Mouse (Mus musculus): ENCODE results near the gene Smad1.
A peak's percentile ranks its signal among the peaks of the same experiment; 100 is the strongest.

Gene Smad1

DNA sequence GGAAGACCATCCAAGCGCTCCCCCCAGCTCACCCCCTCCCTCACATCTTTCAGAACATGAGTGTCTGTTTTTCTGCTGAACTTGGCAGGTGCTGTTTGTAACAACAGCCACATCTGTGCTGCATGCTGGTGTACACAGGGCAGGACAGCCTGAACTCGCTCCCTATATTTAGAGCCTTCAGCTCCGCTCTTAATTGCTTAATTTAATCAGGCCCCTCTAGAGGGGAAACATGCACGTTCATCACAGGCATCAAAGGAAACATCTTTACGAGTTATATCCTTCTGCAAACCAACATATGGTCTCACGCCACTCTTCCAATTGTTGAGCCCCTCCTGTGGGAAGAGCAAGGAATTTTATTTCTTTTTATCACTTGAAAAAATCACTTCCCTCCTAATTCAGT lies 17.5 kb downstream of the Smad1 start:
- DNase-seq: peak in 1 of 2 experiments; percentile 44

DNA sequence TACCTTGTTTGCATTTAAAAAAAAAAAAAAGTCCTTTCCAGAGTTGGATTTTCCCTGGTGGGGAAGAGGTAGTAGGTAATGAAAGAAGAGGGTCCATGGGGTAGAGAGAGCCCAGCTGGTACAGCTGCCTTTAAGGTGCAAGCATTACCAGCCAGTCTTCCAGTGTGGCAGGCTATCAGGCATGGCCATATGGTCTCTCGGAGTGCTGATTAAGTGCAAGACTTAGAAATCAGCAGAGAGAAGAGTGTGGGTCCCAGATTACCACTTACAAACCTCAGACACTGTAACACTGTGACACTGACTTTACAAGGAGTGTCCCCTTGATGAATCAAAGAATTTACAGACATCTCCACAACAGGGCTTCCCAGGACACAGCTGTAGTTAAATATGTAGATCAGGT lies 18.9 kb downstream of the Smad1 start:
- DNase-seq: no peak

DNA sequence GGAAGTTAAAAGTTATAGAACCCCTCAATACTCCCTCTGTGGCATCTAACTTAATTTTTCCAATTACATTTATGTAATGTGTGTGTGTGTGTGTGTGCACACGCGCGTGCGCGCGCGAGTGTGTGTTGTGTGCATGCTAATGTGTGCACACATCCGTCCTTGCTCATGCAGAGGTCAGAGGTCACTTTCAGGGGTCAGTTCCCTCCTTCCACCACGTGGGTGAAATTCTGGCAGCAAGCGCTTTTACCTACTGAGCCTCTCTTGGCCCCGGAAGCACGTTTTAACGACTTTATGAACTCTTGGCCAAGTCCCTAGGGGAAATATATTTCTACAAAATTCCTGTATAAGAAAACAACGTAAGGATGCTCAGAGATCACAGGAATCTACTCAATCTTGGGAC lies 19.3 kb downstream of the Smad1 start:
- no peak for DNase-seq

DNA sequence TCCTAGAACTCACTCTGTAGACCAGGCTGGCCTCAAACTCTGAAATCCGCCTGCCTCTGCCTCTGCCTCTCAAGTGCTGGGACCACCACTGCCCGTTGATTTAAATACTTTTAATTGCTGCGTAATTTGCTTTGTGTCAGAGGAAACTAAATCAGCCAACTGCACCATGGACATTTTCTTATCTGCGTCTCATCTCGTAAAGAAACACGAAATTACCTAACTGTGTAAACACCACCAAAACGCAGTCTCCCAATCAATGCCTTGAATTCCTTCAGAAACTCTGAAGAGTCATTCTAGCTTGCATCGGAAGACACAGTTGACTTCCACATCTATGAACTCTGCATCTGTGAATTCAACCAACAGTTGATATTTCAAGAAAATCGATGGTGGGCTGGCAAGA lies 22.7 kb downstream of the Smad1 start:
- no peak for DNase-seq

DNA sequence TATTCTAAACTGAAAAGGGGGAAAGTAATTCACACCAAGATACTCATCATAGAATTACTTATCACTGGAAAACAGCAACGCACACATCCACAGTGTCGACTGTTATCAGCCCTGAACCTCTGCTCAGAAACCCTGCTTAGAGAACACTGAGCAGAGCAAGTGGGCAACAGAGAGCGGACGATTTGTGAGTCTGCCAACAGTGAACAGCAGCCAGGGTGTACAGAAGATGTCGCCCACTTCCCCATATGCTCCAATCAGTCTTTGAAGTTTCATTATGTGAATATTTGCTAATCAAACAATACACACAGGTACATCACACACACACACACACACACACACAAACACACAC lies 23.6 kb downstream of the Smad1 start:
- DNase-seq: no peak

DNA sequence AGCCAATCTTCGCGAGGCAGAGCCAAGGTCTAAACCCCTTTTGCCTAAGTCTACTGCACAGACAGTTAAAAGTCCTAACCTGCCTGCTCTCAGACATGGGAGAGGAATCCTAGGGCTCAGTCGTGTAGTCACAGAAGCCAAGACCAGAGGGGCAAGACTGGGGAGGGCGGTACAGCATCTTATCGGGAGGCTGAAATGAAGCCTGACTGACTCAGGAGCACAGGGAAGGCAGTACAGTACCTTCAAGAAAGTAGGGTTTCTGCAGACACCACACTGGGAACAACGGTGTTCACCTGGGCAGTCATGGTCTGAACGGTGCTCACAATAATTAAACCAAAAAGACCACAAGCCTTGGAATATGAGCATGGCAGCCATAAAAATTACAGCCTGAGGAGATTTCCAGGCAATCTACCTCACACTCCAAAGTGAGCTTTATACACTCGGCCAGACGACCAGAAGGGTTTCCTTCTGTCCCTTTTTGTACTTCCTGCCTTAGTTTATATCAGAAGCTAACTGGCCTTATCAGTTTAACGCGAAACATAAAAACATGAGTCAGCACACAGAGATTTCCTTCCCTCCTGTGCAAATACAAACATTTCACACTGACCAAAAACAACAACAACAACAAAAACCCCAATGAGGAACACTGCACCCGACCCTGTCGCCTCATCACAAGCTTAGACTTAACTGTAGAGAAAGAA lies 24.1 kb downstream of the Smad1 start:
- DNase-seq: no peak

DNA sequence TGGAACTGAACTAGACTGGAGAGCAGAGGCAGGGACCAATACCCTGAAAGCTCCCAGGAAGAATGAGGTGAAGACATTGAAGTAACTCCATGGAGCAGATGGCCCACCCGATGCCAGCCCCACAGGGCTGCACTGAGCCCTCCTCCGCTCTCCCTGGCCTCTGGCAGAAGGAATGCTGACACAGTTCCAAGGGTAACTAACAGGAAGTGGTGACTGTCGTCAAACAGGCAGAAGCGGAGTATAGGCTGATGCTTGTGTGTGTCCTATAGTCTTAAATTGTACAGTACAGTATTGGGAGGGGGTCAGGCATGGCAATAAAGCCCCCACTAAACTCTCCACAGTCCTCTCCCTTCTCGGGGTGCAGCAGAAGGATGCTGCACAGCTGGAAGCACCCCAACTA lies 24.9 kb downstream of the Smad1 start:
- DNase-seq: no peak

DNA sequence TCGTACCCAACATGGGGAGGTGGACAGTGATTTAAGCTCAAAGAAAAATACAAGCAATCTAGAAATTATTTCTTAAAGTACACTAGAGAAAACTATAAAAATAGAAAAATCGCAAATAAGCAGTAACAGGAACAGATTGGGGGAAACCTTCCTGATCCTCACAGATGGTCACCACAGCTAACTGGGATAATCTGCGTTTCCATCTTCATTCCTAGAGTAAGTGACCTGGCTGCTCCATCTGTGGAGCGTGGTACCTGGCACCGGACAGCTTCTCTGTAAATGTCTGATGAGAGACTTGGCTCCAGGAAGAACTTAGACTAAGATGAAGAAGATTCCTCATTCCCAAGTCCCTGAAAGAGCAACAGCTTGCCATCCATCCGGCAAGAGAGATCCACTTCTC lies 25.8 kb downstream of the Smad1 start:
- no peak for DNase-seq

DNA sequence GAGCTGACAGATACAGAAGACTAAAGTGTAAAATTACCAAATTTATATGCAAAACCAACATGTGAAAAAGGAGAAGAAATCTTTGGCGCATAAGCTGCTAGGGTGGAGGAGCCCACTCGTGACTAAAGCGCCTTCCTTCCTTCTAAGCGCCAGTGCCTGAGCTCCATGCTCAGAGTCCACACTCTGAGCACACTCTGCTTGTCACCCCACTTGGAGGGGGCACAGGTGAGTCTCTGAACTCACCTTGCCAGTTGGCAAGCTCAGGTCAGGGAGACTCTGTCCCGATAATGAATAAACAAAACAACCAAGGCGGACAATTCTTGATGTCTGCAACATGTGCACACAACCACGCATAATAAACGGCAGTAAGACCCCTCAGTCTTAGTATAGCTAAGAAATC lies 26.4 kb downstream of the Smad1 start:
- DNase-seq: no peak

DNA sequence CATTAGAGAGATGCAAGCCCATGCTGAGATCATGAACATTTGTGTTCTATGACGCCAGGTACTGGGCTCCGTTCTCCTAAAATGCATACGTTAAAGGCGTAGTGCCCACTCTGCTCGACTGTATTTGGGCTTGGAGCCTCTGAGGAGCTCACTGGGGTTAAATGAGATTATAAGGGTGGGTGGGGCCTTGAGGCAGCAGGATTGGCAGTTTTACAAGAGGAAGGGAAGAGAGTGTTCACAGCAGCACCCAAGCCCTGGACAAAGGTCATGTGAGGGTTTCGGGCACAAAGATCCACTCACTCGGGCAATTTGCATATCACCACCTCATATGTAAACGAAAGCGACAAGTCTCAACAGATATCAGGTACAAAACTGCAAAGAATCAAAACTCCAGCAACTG lies 26.8 kb downstream of the Smad1 start:
- DNase-seq: no peak

DNA sequence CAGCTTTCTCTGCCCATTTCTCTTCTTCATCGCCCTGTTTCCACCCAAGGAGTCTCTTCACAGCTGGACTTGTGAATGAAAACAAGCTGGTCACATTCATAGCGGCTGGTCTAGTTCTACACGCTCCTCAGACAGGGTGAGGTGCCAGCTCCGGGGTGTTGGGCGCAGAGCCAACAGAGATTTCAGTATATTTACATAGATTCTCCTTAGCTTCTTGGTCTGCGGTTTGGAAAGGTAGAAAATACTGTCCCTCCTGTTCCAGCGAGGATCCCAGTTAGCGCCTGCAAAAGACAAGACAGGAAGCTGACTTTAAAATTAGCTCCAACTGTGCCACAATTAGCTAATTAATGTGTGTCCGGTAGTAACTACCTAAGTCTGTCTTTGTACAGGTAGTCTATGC lies 27.2 kb downstream of the Smad1 start:
- DNase-seq: no peak

DNA sequence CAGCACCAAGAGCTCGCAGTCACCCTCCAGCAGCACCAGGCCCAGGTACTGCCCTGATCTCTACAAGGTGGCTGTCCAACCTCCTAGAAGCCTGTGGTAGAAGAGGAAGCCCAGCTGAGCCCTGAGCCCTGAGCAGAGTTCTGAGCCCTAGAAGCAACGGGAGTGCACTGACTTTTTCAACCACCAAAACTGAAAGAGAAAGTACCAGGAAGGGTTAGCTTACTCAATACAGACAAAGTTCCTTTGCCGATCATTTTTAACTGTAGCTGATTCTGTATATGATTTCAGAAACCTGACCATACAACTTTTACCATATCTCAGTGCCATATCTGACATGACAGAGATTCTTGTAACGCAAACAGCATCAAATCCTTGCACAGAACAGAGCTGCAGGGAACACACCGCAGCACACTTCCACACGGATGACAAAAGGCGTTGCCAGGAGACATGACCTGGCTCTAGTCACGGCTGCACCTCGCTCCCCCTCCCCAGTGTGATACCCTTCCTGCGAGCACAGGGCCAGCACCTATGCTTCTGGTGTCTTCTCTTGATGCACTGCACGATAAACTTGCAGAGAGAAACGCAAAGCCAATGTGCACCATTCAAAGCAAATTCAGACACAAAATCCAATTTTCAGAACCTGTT lies 28.6 kb downstream of the Smad1 start:
- DNase-seq: no peak

DNA sequence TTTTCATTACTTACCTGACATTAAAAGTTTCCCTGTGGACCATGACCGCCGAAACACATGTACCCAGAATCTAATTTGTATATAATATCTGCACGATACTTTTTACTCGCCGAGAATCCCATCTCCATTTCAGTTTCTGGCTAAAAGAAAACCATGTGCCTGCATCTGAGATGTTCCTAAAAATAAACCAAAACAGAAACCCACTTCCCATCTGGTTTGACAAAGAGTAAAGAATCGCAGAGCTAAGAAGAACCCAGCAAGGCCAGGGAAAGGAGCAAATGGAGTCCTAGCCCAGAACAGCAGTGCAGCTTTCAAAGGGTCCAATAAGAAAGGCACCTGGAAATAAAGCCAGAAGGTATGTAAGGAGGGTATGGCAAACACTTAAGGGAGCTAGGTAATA lies 30.2 kb downstream of the Smad1 start:
- no peak for DNase-seq

DNA sequence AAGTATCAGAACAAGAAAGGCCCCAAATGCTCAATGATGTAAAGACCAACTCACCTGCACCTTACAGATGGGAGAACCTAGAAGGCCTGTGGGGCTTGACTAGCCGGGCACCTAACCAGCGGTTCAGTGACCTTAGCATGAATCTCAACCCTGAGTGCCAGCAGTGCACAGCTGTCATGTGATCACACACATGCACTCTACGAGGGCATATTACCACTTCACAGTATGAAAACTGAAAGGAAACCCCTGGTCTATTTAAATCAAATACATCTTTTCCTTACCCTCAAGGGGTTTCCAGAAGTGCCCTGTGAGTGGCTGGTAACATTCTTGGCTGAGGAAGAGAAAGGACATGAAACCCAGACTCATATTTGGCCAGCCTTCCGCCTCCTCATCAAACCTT lies 31.4 kb downstream of the Smad1 start:
- DNase-seq: no peak

DNA sequence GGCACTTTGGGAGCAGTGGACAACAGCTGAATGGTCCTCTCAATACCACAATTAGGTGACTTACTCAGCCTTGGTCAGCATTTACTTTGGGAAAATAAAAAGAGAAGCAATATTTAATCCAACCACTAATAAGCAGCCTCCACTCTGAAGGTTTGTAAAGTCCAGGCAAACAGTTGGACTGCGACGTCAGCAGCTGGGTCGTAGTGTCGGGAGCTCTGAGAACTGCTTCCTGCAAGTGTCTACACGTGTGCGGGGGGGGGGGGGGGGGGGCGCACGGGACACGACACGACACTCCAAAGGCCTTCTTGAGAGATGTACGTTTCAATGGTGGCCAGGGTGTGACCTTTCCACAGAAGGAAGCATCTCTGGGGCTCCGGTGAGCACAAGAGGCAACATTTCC lies 32.0 kb downstream of the Smad1 start:
- DNase-seq: no peak

DNA sequence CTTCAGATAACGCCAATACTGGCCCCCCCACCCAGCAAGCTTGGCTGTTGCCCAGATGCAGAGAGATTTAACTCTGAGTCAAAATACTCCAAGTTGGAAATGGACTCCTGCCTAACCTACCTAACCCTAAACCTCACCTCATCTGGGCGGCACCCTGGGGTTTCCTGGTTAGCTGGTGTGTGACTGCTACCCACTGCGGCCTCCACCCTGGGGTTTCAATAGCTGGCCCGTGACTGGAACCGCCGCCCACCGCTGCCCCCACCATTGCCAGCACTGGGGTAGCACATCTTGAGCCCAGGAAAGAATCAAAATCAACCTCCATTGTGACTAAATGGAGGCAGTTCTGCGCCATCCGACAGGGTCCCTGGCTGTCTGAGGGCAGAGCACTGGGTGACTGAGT lies 33.1 kb downstream of the Smad1 start:
- DNase-seq: no peak

DNA sequence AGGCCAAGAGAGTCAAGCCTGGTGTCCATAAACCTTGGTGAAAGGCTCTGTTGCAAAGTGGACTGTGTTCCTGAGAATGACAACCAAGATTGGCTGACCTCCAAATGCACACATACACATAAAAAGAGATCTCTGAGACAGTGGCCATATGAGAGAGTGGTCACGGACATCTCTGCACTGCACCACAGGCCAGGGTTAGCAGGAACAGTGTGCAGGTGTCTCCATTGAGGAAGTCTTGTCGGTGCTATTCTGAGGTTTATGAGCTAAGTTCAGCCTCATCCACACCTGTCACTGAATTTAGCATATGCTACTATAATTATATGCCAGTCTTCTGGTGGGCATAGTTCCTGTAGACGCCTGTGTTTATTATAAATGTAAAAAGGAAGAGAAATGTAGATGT lies 33.6 kb downstream of the Smad1 start:
- no peak for DNase-seq

DNA sequence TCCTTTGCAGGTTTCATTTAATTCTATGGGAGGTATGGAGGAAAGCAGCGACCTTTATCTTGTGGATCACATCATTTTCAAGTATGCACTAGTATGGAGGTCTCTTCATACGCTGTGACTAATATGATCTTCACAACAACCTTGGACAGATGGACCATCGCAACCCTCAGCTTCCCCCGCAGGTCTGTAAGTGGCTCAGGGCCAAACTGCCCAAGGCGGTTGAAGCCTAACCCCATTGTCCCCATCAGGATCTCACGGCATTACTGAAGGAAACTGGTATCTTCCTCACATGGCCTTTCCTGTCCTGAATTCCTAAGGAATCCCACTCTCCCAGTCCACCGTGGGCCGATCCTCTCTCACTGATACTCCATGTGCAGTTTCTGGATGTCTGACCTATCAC lies 34.5 kb downstream of the Smad1 start:
- no peak for DNase-seq

DNA sequence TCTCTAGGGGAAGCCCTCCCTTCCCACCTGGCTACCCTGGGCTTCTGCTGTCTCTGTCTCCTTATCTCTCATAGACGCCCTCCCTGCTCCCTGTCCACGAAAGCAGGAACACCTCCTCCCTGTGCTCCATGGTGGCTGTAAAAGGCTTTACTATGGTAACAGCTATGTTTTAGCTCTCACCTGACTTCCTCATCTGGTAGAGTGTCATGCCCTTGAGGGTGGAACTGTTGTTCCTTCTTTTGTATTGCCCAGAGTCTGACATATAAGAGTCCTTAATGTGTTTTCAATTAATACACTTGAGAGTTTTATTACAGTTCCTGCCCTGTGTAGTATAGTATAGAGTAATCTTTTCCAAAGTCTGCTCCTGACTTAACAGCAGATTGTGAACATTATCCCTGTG lies 36.9 kb downstream of the Smad1 start:
- DNase-seq: no peak

DNA sequence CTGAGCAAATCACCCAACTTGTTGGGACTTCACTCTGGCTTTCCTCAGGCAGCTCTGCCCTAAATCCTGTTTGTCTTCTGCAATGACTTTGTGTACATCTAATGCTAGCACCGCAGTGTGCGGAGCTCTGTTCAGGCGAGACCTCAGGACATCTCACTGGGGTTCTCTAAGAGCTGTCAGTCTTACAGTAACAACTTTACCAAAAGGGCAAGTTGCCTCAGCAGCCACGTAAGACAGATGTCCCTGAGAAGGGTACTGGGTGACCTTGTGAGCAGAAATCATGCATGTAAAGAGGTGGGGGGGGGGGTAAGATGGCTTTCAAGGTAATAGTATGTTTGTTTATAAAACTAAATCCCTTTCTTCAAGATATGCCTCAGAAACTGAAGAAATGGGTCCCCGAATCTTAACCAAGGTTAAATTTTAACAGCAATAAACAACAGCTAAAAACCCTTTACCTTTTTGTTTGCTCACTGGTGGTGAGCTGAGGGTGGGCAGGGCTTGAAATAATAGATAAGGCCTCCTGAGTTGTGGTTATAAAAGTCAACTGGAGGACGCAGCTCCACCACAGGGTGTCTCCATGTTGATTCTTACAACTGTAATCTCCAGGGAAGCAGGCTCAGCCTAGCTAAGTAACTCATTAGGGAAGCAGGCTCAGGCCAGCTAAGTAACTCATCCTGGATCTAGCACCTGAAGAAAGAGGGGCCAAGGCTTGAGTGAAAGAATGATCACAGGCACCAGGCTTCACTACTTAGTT lies 38.4 kb downstream of the Smad1 start:
- no peak for DNase-seq

DNA sequence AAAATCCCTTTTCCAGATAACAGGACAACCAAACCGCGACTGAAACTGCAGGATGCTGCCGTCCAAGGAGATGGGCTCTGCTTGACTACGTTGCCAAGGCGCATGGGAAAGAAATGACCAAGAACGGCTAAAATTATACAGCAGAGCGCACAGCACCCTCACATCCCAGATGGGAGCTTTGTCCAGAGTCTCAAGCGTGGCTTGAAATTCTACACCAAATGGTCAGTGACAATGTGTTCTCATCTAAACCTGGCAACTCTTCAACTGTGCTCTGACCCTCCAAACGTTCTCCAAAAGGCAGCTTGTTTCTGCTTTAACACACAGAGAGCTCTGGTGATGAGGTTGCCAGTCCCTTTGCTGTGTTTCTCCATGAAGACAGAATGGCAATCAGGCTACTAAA lies 39.0 kb downstream of the Smad1 start:
- DNase-seq: no peak

DNA sequence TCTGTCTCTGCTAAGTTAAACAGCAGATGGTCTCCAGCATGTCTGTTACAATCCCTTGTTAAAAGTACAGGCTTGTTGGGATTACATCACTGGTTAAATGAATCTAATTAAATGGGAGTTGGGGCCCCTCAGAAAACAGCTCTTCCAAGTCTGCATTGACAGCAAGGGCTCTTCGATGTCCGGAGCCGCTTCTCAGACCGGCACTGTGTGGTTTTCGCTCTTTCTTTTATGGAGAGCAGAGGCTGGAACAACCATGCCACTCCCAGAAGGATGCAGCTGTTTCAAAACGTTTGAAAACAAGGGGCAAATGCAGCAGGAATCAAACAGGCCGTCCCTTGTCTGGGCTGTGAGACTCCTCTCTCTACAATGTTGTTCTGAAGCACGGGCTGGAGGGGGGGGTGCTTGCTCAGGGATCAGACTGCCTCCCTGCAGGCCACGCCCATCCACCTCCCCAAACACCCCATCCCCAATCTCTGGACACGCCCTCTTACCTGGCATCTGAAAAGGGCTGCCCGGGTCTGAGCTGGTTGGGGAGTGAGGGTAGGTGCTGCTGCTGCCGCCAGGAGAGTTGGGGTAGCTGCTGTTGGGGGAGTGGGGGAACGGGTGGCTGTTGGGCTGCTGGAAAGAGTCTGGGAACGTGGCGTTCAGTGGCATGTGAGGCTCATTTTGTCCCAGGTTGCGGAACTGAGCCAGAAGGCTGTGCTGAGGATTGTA lies 43.4 kb downstream of the Smad1 start:
- DNase-seq: peak in 1 of 2 experiments; percentile 41

DNA sequence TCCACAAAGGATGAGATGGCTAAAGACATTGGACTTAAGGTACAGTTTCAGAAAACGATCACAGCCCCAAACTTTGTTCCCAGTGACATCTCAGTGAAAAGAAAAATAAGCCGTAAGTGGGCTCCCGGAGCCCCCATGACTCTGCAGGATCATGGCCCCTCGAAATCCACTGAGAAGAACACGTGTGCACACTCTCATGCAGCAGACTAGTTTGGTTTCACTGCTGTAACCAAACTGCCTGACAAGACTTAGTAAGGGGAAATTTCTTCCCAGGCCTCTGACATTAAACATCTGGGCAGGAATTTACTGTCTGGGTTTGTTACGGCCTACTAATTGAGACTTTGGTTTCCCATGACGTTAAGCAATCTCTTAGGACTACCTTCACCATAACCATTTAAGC lies 45.3 kb downstream of the Smad1 start:
- DNase-seq: no peak

DNA sequence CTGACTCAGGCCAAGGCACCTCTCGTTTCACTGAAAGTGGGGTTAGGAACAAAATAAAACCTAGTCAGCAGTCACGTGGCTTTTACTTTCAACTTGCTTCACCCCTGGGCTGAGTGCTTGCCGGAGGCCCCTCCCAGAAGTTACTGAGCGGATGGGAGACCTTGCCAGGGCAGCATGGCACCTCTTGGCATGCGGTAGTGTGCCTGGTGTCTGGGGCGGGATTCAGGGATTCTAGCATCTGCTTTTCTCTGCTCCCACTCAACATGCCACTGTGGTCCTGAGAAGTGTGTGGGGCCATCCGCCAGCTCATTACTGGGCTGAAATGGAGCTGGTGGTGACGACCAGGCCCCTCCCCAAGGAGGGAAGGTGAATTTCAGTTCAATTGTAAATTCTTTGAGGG lies 47.4 kb downstream of the Smad1 start:
- no peak for DNase-seq
